Mouse (Mus musculus) midbrain, postnatal 0 days (tissue): ENCODE measurements around the gene Wdr41. TPM values are rescaled to one million over a fixed set of nuclear protein-coding genes. Genes with fewer than 3 reads are reported as not detected.

Source experiments
- ATAC-seq: fragments of 200-750 bp; cut with Nextera tagmentation; 2 replicates; pipeline ENCODE4 v1.8.0; 2017; ENCODE audit warnings: moderate number of reproducible peaks, mild to moderate bottlenecking, moderate TSS enrichment, moderate library complexity; ENCODE audit not compliant: low FRiP score
- DNase-seq: peaks from one replicate; pipeline ENCODE4 v3.0.0-alpha.2; 2015; ENCODE audit warnings: low spot score
- H3K27ac ChIP-seq: fragments of 300-500 bp; sonication (generic); 2 replicates; pipeline ENCODE4 v1.5.1; 2014; ENCODE audit warnings: low read depth, mild to moderate bottlenecking, low read length, mixed read lengths
- H3K27me3 ChIP-seq: fragments of 300-500 bp; sonication (generic); 2 replicates; pipeline ENCODE4 v1.6.1; 2014; ENCODE audit warnings: low read length, control low read depth, mixed read lengths; ENCODE audit not compliant: insufficient read depth
- H3K36me3 ChIP-seq: fragments of 300-500 bp; sonication (generic); 2 replicates; pipeline ENCODE4 v1.6.1; 2014; ENCODE audit warnings: low read length, control low read depth, mixed read lengths; ENCODE audit not compliant: insufficient read depth
- H3K4me1 ChIP-seq: fragments of 300-500 bp; sonication (generic); 2 replicates; pipeline ENCODE4 v1.6.1; 2014; ENCODE audit warnings: mild to moderate bottlenecking, control low read depth, antibody characterized with exemption, low read length, mixed read lengths; ENCODE audit not compliant: insufficient read depth
- H3K4me2 ChIP-seq: fragments of 300-500 bp; sonication (generic); 2 replicates; pipeline ENCODE4 v1.6.1; 2014; ENCODE audit warnings: low read depth, mild to moderate bottlenecking, low read length, mixed read lengths; ENCODE audit not compliant: poor library complexity, severe bottlenecking
- H3K4me3 ChIP-seq: fragments of 300-500 bp; sonication (generic); 2 replicates; pipeline ENCODE4 v1.5.1; 2014; ENCODE audit warnings: low read depth, mild to moderate bottlenecking, low read length, moderate library complexity
- H3K9ac ChIP-seq: fragments of 300-500 bp; sonication (generic); replicated peaks from 2 replicates; pipeline ENCODE4 v1.6.1; 2014; ENCODE audit warnings: mild to moderate bottlenecking, low read length, moderate library complexity, mixed read lengths; ENCODE audit not compliant: poor library complexity, severe bottlenecking
- H3K9me3 ChIP-seq: fragments of 300-500 bp; sonication (generic); 2 replicates; pipeline ENCODE4 v1.6.1; 2016; ENCODE audit warnings: low read length, control low read depth
- CTCF ChIP-seq: IDR thresholded peaks from 2 replicates; pipeline ENCODE4 v1.5.1; 2016; ENCODE audit warnings: antibody characterized with exemption, mild to moderate bottlenecking
- WGBS: fragments of 180-500 bp; shearing (Covaris S2); extraction: QIAGEN DNeasy Blood & Tissue Kit; methylation state at CpG from one replicate; pipeline ENCODE4 v1.1.7; 2014; 5-methylcytosine and 5-hydroxymethylcytosine counted together
- polyA plus RNA-seq: library from polyadenylated mRNA; unstranded; fragments of >200 nt; fragmentation: Nextera tagmentation; extraction: Ambion mirVana; gene quantifications from 2 replicates; pipeline ENCODE4 v1.2.1, GENCODE M21; 2015
- total RNA-seq: library from RNA; depleted of rRNA; stranded (reverse); fragments of >200 nt; gene quantifications from 2 replicates; pipeline ENCODE4 v1.2.3, GENCODE M21; 2014

Wdr41 gene
- total and polyA plus RNA-seq, 2 experiments from 2014 or later = 26.9 to 27.8 TPM

DNA sequence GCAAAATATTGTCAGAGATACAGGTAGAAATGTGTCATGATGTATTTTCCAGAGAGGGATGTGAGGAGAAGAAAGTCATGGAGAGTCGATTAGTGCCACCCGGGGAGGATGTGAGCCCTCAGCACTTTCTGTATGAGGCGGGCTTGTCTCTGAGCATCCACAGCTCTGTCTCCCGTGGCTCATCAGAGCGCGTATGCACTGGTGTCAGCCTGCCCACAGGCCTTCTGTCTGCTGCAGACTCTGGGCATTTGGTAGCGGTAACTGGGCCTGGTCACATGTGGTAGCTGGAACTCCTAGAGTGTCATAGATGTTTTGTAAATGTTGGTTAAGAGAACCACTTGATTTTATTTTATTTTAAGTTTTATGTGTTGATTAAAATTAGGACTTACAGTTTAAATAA lies 33.1 kb downstream of the Wdr41 start:
- no peaks in the 10 kb centered on the region for H3K27me3 ChIP-seq
- H3K27ac ChIP-seq = no peak overlapping the region
- H3K4me1 ChIP-seq = no peaks in the 10 kb centered on the region
- no peak overlapping the region for H3K4me3 ChIP-seq
- 81% methylated on average over 7 of the region's 7 CpGs for WGBS
- no peak for TF ChIP-seq CTCF
- no peak overlapping the region for H3K4me2 ChIP-seq
- H3K36me3 ChIP-seq = peaks cover 9% of the 10 kb centered on the region
- DNase-seq (no peak), ATAC-seq (no peak)
- H3K9me3 ChIP-seq = no peaks in the 10 kb centered on the region
- no peak overlapping the region for H3K9ac ChIP-seq

- no peak for DNase-seq
- TF ChIP-seq CTCF = no peak
Observed at GRCm38 (mm10) chr13:95011546-95012257, 35.6 kb downstream of the Wdr41 start.

DNA sequence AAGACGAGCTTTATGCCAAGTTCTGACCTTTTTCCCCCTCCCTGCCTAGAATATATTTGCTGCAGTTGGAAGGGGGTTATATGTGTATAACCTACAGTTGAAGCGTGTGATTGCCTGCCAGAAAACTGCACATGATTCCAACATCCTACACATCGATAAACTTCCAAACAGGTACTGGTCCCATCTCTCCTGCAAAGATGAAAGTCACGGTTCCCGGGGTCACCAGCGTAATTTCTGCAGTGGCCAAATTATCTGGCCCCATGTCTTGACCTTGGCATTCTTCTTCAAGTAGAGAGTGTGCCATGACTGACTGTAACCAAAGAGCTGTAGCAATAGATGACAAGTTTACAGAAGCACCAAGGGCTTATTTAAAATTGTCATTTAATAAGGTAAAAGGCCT lies 41.1 kb downstream of the Wdr41 start:
- Histone ChIP-seq H3K36me3 (peaks cover 4% of the 10 kb centered on the region; the same call in 1 of the 2 replicates), H3K27ac (no peak overlapping the region), H3K4me3 (no peak overlapping the region), H3K9ac (no peak overlapping the region), H3K9me3 (no peaks in the 10 kb centered on the region), H3K4me2 (no peak overlapping the region), H3K27me3 (no peaks in the 10 kb centered on the region), H3K4me1 (no peaks in the 10 kb centered on the region)
- 87% methylated on average over 6 of the region's 6 CpGs for WGBS
- no peak for ATAC-seq
- TF ChIP-seq CTCF = no peak
- DNase-seq = no peak

More at GRCm38 (mm10) chr13:95011546-95012257, 35.6 kb downstream of the Wdr41 start:
- no peak overlapping the region for H3K9ac ChIP-seq
- no peak overlapping the region for H3K4me3 ChIP-seq
- no peak overlapping the region for H3K4me2 ChIP-seq
- H3K9me3 ChIP-seq = no peaks in the 10 kb centered on the region
- no peak overlapping the region for H3K27ac ChIP-seq
- no peaks in the 10 kb centered on the region for H3K4me1 ChIP-seq
- peaks cover 9% of the 10 kb centered on the region for H3K36me3 ChIP-seq
- WGBS = 92% methylated on average over 7 of the region's 7 CpGs
- no peak for ATAC-seq
- no peaks in the 10 kb centered on the region for H3K27me3 ChIP-seq

DNA sequence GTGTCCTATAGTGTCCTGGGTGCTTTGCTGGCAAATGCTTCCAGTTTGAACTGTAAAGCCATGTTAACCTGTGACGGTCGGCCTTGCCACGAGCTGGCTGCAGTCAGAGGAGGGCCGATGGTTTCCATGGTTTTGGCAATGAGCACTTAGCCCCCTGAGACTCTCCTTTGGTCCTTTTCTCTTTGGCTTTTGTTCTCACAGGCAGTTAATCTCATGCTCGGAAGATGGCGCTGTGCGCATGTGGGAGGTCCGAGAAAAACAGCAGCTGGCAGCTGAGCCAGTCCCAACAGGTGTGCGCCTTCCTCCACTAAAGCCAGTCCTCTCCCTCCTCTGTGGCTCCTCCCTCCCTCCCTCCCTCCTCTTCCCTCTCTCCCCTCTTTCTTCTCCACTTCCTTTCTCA lies 41.8 kb downstream of the Wdr41 start:
- Histone ChIP-seq H3K9ac (0 out of 2 replicates have a peak overlapping the region, but pooled peaks have one; percentile 36), H3K27me3 (no peaks in the 10 kb centered on the region), H3K36me3 (peaks cover 7% of the 10 kb centered on the region; the same call in 1 of the 2 replicates), H3K4me1 (no peaks in the 10 kb centered on the region), H3K4me3 (no peak overlapping the region), H3K4me2 (no peak overlapping the region), H3K27ac (peak overlapping the region; percentile 51; the same call in 1 of the 2 replicates), H3K9me3 (no peaks in the 10 kb centered on the region)
- DNase-seq (peak; percentile 94), ATAC-seq (peak; percentile 87)
- TF ChIP-seq CTCF = peak; percentile 94
- WGBS = 2% methylated on average over 9 of the region's 9 CpGs

GRCm38 (mm10) chr13:95019345-95019744 lies 43.2 kb downstream of the Wdr41 start:
- no peak for ATAC-seq
- 80% methylated on average over 6 of the region's 6 CpGs for WGBS
- Histone ChIP-seq H3K9me3 (no peaks in the 10 kb centered on the region), H3K4me2 (no peak overlapping the region), H3K4me3 (no peak overlapping the region), H3K4me1 (no peaks in the 10 kb centered on the region), H3K9ac (no peak overlapping the region), H3K27ac (no peak overlapping the region), H3K27me3 (no peaks in the 10 kb centered on the region), H3K36me3 (peaks cover 9% of the 10 kb centered on the region)
- DNase-seq = no peak
- TF ChIP-seq CTCF = no peak

DNA sequence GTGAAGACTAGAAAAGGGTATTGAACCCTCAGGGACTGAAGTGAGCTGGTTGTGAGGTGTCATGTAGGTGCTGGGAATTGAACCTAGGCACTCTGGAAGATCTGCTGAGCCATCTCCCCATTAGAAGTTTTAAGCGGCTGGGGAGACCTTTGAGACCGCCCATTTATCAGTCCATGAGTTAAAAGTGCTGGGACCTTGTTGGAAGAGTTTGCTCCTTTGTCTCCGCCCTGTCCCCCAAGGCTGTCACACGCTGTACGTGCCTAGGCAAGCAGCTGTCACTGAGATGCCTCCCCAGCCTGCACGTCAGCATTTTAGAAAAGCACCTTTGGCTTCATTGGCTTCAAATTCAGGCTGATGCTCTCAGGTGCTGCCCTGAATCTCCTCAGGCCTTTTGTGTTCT lies 44.1 kb downstream of the Wdr41 start:
- H3K4me3 ChIP-seq = no peak overlapping the region
- no peak overlapping the region for H3K9ac ChIP-seq
- no peak for TF ChIP-seq CTCF
- H3K9me3 ChIP-seq = no peaks in the 10 kb centered on the region
- no peak for DNase-seq
- no peaks in the 10 kb centered on the region for H3K27me3 ChIP-seq
- 89% methylated on average over 6 of the region's 6 CpGs for WGBS
- no peak overlapping the region for H3K4me2 ChIP-seq
- H3K36me3 ChIP-seq = peaks cover 9% of the 10 kb centered on the region
- no peak overlapping the region for H3K27ac ChIP-seq
- no peaks in the 10 kb centered on the region for H3K4me1 ChIP-seq
- ATAC-seq = no peak
